Mouse (Mus musculus): ENCODE results near the gene Zfp114. TPM values are rescaled to one million over a fixed set of nuclear protein-coding genes. Genes with fewer than 3 reads are reported as not detected.

The Zfp114 gene
- polyA plus RNA-seq (2015; fragmentation: Nextera tagmentation; extraction: Ambion mirVana): 6.4 and 6.5 TPM in 2 replicates

- Histone ChIP-seq H3K9me3 (replicated peaks) (no peaks in the 10 kb centered on the region), H3K4me3 (replicated peaks) (peak within 1 kb of the TSS; percentile 64), H3K4me2 (replicated peaks) (peak within 1 kb of the TSS; percentile 45), H3K36me3 (no peaks in the 10 kb centered on the region), H3K27ac (replicated peaks) (peak within 1 kb of the TSS; percentile 76; the same call in 1 of the 2 replicates), H3K4me1 (0 out of 2 replicates have a peak, but pooled peaks cover 3% of the 10 kb centered on the region), H3K27me3 (no peaks in the 10 kb centered on the region), H3K9ac (peak within 1 kb of the TSS; percentile 49; the same call in 1 of the 2 replicates)
- 11% methylated on average over 23 of the region's 23 CpGs for WGBS
- ATAC-seq (ENCODE audit: insufficient number of reproducible peaks, low FRiP score, low TSS enrichment, low read depth): peak; percentile 88
These were observed at the start of gene Zfp114 for GRCm38 (mm10) chr7:24174618-24175336. Gene Zfp114, plus strand, starts transcription at chr7:24175060.

- ATAC-seq (ENCODE audit: insufficient number of reproducible peaks, low FRiP score, low TSS enrichment, low read depth): no peak
- WGBS: 16% methylated on average over 6 of the region's 6 CpGs
- H3K27ac ChIP-seq (replicated peaks): peak overlapping the region; percentile 56; the same call in 1 of the 2 replicates
- peak overlapping the region; percentile 71 for H3K9ac ChIP-seq
- H3K27me3 ChIP-seq: no peaks in the 10 kb centered on the region
- H3K4me2 ChIP-seq (replicated peaks): peak overlapping the region; percentile 62
- peaks cover 10% of the 10 kb centered on the region for H3K4me1 ChIP-seq
- H3K9me3 ChIP-seq (replicated peaks): no peaks in the 10 kb centered on the region
- H3K36me3 ChIP-seq: peaks cover 21% of the 10 kb centered on the region
- H3K4me3 ChIP-seq (replicated peaks): peak overlapping the region; percentile 73
These were observed 41.4 kb upstream of the Zfp114 start for GRCm38 (mm10) chr7:24133425-24133995.

- peak; percentile 91 for ATAC-seq (ENCODE audit: insufficient number of reproducible peaks, low FRiP score, low TSS enrichment, low read depth)
These were observed 40.6 kb upstream of the Zfp114 start, which contains the start of gene Zfp235 for GRCm38 (mm10) chr7:24133996-24134828. Gene Zfp235, plus strand, starts transcription at chr7:24134169.

GRCm38 (mm10) chr7:24142566-24142965, 32.3 kb upstream of the Zfp114 start:
- no peak overlapping the region for H3K4me3 ChIP-seq (replicated peaks)
- WGBS: 92% methylated on average over 6 of the region's 6 CpGs
- H3K36me3 ChIP-seq: peaks cover 53% of the 10 kb centered on the region
- peaks cover 5% of the 10 kb centered on the region; the same call in 1 of the 2 replicates for H3K9me3 ChIP-seq (replicated peaks)
- no peaks in the 10 kb centered on the region for H3K27me3 ChIP-seq
- H3K4me1 ChIP-seq: no peaks in the 10 kb centered on the region
- no peak for ATAC-seq (ENCODE audit: insufficient number of reproducible peaks, low FRiP score, low TSS enrichment, low read depth)
- no peak overlapping the region for H3K9ac ChIP-seq
- H3K27ac ChIP-seq (replicated peaks): no peak overlapping the region
- H3K4me2 ChIP-seq (replicated peaks): no peak overlapping the region

More at GRCm38 (mm10) chr7:24133996-24134828, 40.6 kb upstream of the Zfp114 start, which contains the start of gene Zfp235:
- peaks cover 28% of the 10 kb centered on the region for H3K36me3 ChIP-seq
- peak within 1 kb of the TSS; percentile 62 for H3K4me2 ChIP-seq (replicated peaks)
- peak within 1 kb of the TSS; percentile 71 for H3K9ac ChIP-seq
- peaks cover 10% of the 10 kb centered on the region for H3K4me1 ChIP-seq
- H3K27ac ChIP-seq (replicated peaks): peak within 1 kb of the TSS; percentile 56; the same call in 1 of the 2 replicates
- no peaks in the 10 kb centered on the region for H3K9me3 ChIP-seq (replicated peaks)
- WGBS: 4% methylated on average over 32 of the region's 32 CpGs
- peak within 1 kb of the TSS; percentile 73 for H3K4me3 ChIP-seq (replicated peaks)
- no peaks in the 10 kb centered on the region for H3K27me3 ChIP-seq

- no peak overlapping the region for H3K4me3 ChIP-seq (replicated peaks)
- H3K9ac ChIP-seq: no peak overlapping the region
- WGBS: 14% methylated on average over 1 of the region's 1 CpGs
- no peaks in the 10 kb centered on the region for H3K27me3 ChIP-seq
- H3K36me3 ChIP-seq: no peaks in the 10 kb centered on the region
- no peaks in the 10 kb centered on the region for H3K4me1 ChIP-seq
- H3K27ac ChIP-seq (replicated peaks): no peak overlapping the region
- no peak for ATAC-seq (ENCODE audit: insufficient number of reproducible peaks, low FRiP score, low TSS enrichment, low read depth)
- no peaks in the 10 kb centered on the region for H3K9me3 ChIP-seq (replicated peaks)
- H3K4me2 ChIP-seq (replicated peaks): no peak overlapping the region
These were observed 21.6 kb upstream of the Zfp114 start for GRCm38 (mm10) chr7:24153272-24153671.

GRCm38 (mm10) chr7:24172191-24172590, 2.7 kb upstream of the Zfp114 start:
- no peak overlapping the region for H3K4me2 ChIP-seq (replicated peaks)
- 0 out of 2 replicates have a peak, but pooled peaks cover 3% of the 10 kb centered on the region for H3K4me1 ChIP-seq
- no peaks in the 10 kb centered on the region for H3K27me3 ChIP-seq
- ATAC-seq (ENCODE audit: insufficient number of reproducible peaks, low FRiP score, low TSS enrichment, low read depth): no peak
- H3K27ac ChIP-seq (replicated peaks): no peak overlapping the region
- no peaks in the 10 kb centered on the region for H3K36me3 ChIP-seq
- no peak overlapping the region for H3K4me3 ChIP-seq (replicated peaks)
- H3K9ac ChIP-seq: no peak overlapping the region
- no peaks in the 10 kb centered on the region for H3K9me3 ChIP-seq (replicated peaks)
- WGBS: 56% methylated on average over 4 of the region's 4 CpGs

GRCm38 (mm10) chr7:24175337-24175711, 464 bp downstream of the Zfp114 start:
- no peak overlapping the region for H3K9ac ChIP-seq
- peak overlapping the region; percentile 64 for H3K4me3 ChIP-seq (replicated peaks)
- peak overlapping the region; percentile 45 for H3K4me2 ChIP-seq (replicated peaks)
- no peaks in the 10 kb centered on the region for H3K36me3 ChIP-seq
- no peak overlapping the region for H3K27ac ChIP-seq (replicated peaks)
- no peak for ATAC-seq (ENCODE audit: insufficient number of reproducible peaks, low FRiP score, low TSS enrichment, low read depth)
- 0 out of 2 replicates have a peak, but pooled peaks cover 3% of the 10 kb centered on the region for H3K4me1 ChIP-seq
- 48% methylated on average over 6 of the region's 6 CpGs for WGBS
- no peaks in the 10 kb centered on the region for H3K9me3 ChIP-seq (replicated peaks)
- H3K27me3 ChIP-seq: no peaks in the 10 kb centered on the region

GRCm38 (mm10) chr7:24187611-24188010, 12.8 kb downstream of the Zfp114 start:
- Histone ChIP-seq H3K9ac (no peak overlapping the region), H3K27ac (replicated peaks) (no peak overlapping the region), H3K27me3 (no peaks in the 10 kb centered on the region), H3K36me3 (no peaks in the 10 kb centered on the region), H3K4me2 (replicated peaks) (no peak overlapping the region), H3K4me3 (replicated peaks) (no peak overlapping the region), H3K9me3 (replicated peaks) (no peaks in the 10 kb centered on the region), H3K4me1 (no peaks in the 10 kb centered on the region)
- WGBS: 60% methylated on average over 1 of the region's 1 CpGs
- ATAC-seq (ENCODE audit: insufficient number of reproducible peaks, low FRiP score, low TSS enrichment, low read depth): no peak

GRCm38 (mm10) chr7:24188901-24189570, 14.2 kb downstream of the Zfp114 start:
- Histone ChIP-seq H3K27me3 (no peaks in the 10 kb centered on the region), H3K4me3 (replicated peaks) (no peak overlapping the region), H3K4me1 (no peaks in the 10 kb centered on the region), H3K27ac (replicated peaks) (no peak overlapping the region), H3K9me3 (replicated peaks) (no peaks in the 10 kb centered on the region), H3K4me2 (replicated peaks) (no peak overlapping the region), H3K36me3 (peaks cover 7% of the 10 kb centered on the region), H3K9ac (no peak overlapping the region)
- ATAC-seq (ENCODE audit: insufficient number of reproducible peaks, low FRiP score, low TSS enrichment, low read depth): no peak
- WGBS: 64% methylated on average over 4 of the region's 4 CpGs

- 69% methylated on average over 5 of the region's 5 CpGs for WGBS
- no peaks in the 10 kb centered on the region for H3K4me1 ChIP-seq
- peaks cover 13% of the 10 kb centered on the region for H3K36me3 ChIP-seq
- no peak overlapping the region for H3K27ac ChIP-seq (replicated peaks)
- ATAC-seq (ENCODE audit: insufficient number of reproducible peaks, low FRiP score, low TSS enrichment, low read depth): no peak
- no peak overlapping the region for H3K4me3 ChIP-seq (replicated peaks)
- no peak overlapping the region for H3K4me2 ChIP-seq (replicated peaks)
- no peaks in the 10 kb centered on the region for H3K9me3 ChIP-seq (replicated peaks)
- H3K27me3 ChIP-seq: no peaks in the 10 kb centered on the region
- no peak overlapping the region for H3K9ac ChIP-seq
These were observed 14.7 kb downstream of the Zfp114 start for GRCm38 (mm10) chr7:24189571-24189944.

Data from embryonic facial prominence, embryonic 15.5 days (tissue).